Mouse (Mus musculus): ENCODE data around the gene Cdh11. TPM values are rescaled to one million over a fixed set of nuclear protein-coding genes. Genes with fewer than 3 reads are reported as not detected.

The Cdh11 gene
- polyA plus RNA-seq, 1 experiment = 0.93 TPM

DNA sequence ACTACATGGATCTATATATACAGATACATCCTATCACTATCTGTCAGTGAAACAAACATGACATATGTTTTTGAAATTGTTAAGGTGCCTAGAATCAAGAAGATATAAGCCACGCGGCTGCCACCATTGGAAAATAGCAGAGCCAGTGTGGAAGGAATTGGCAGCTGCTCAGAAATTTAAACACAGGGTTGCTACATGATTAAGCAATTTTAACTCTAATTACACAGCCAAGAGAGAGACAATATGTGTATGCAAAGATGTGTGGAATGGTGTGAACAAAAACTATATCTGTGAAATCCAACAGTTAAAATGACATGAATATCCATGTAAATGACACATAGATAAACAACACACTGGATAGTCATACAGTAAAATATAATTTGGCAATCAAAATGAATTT lies 128.9 kb downstream of the Cdh11 start:
- Histone ChIP-seq H3K27me3 (ENCODE audit: control insufficient read depth, insufficient read depth, low read length) (no peaks in the 10 kb centered on the region), H3K4me3 (ENCODE audit: control insufficient read depth, low read depth, low read length) (no peak overlapping the region), H3K27ac (ENCODE audit: control insufficient read depth, insufficient read depth, low read depth, low read length) (no peak overlapping the region), H3K4me1 (ENCODE audit: control insufficient read depth, insufficient read depth, low read length) (no peaks in the 10 kb centered on the region), H3K36me3 (ENCODE audit: control insufficient read depth, insufficient read depth, low read length) (no peaks in the 10 kb centered on the region)
- TF ChIP-seq POLR2A (IDR thresholded peaks at IDR 0.05; ENCODE audit: control insufficient read depth, low read depth, low read length) = no peak
- TF ChIP-seq CTCF (IDR thresholded peaks at IDR 0.05; ENCODE audit: control insufficient read depth, insufficient read depth, insufficient replicate concordance, low read depth, low read length) = no peak

DNA sequence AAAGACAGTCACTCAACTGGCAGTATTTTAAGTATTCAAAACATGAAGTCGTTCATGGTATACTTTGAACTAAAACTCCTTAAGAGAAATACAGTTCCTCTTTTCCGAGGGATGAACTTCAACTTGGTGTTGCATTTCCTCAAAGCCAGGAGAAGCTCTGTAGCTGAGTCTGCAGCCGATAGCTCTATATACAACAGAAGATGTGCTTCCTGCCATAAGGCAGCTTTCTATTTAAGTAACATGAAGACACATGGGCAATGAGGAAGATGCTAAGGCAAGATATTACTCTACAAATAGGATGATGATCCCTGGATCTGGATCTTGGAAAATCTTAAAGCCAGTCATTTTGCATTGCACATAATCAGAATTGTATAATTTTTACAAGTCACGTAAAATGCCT lies 133.5 kb downstream of the Cdh11 start:
- Histone ChIP-seq H3K4me1 (ENCODE audit: control insufficient read depth, insufficient read depth, low read length) (no peaks in the 10 kb centered on the region), H3K36me3 (ENCODE audit: control insufficient read depth, insufficient read depth, low read length) (no peaks in the 10 kb centered on the region), H3K27ac (ENCODE audit: control insufficient read depth, insufficient read depth, low read depth, low read length) (no peak overlapping the region), H3K4me3 (ENCODE audit: control insufficient read depth, low read depth, low read length) (no peak overlapping the region), H3K27me3 (ENCODE audit: control insufficient read depth, insufficient read depth, low read length) (no peaks in the 10 kb centered on the region)
- TF ChIP-seq POLR2A (IDR thresholded peaks at IDR 0.05; ENCODE audit: control insufficient read depth, low read depth, low read length) = no peak
- no peak for TF ChIP-seq CTCF (IDR thresholded peaks at IDR 0.05; ENCODE audit: control insufficient read depth, insufficient read depth, insufficient replicate concordance, low read depth, low read length)

DNA sequence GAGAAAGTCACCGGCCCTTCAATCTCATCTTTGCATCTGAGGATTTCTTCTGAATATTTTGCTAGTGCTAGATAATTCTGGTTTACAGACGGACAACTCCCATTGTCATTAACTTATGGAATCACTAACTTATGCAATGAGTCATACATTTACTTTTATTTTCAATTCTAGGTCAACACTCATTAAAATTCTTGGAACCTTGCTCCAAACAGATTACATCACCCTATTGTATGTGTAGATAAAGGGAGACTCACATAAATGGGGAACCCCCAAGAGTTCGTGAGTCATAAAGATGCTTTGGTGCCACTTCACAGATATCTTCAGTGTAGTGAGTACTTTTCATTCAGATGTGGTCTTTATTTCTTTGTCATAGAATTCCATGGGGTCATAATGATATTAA lies 158.3 kb downstream of the Cdh11 start:
- Histone ChIP-seq H3K4me1 (ENCODE audit: control insufficient read depth, insufficient read depth, low read length) (no peaks in the 10 kb centered on the region), H3K27ac (ENCODE audit: control insufficient read depth, insufficient read depth, low read depth, low read length) (no peak overlapping the region), H3K4me3 (ENCODE audit: control insufficient read depth, low read depth, low read length) (no peak overlapping the region), H3K27me3 (ENCODE audit: control insufficient read depth, insufficient read depth, low read length) (no peaks in the 10 kb centered on the region), H3K36me3 (ENCODE audit: control insufficient read depth, insufficient read depth, low read length) (no peaks in the 10 kb centered on the region)
- TF ChIP-seq CTCF (IDR thresholded peaks at IDR 0.05; ENCODE audit: control insufficient read depth, insufficient read depth, insufficient replicate concordance, low read depth, low read length) (no peak), POLR2A (IDR thresholded peaks at IDR 0.05; ENCODE audit: control insufficient read depth, low read depth, low read length) (no peak)

DNA sequence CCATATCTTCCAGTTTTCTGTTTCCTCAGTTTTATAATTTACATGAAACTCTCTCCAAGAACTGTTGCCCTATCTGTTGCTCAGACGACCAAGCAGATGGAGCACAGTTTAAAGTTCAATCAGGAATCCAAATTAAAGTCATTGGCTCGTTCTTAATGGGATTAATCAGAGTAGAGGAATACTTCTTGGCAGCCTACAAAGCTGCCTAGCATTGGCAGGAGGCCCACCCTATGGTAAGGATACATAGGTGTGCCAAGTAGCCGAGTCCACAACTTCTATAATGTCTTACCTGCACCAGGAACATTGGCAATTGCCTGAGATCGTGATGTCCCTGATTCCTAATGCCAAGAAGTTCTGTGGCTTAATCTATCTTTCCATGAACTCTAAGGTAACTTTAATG lies 173.3 kb downstream of the Cdh11 start:
- Histone ChIP-seq H3K27me3 (ENCODE audit: control insufficient read depth, insufficient read depth, low read length) (no peaks in the 10 kb centered on the region), H3K4me3 (ENCODE audit: control insufficient read depth, low read depth, low read length) (no peak overlapping the region), H3K36me3 (ENCODE audit: control insufficient read depth, insufficient read depth, low read length) (no peaks in the 10 kb centered on the region), H3K27ac (ENCODE audit: control insufficient read depth, insufficient read depth, low read depth, low read length) (no peak overlapping the region), H3K4me1 (ENCODE audit: control insufficient read depth, insufficient read depth, low read length) (no peaks in the 10 kb centered on the region)
- TF ChIP-seq POLR2A (IDR thresholded peaks at IDR 0.05; ENCODE audit: control insufficient read depth, low read depth, low read length) (no peak), CTCF (IDR thresholded peaks at IDR 0.05; ENCODE audit: control insufficient read depth, insufficient read depth, insufficient replicate concordance, low read depth, low read length) (no peak)

DNA sequence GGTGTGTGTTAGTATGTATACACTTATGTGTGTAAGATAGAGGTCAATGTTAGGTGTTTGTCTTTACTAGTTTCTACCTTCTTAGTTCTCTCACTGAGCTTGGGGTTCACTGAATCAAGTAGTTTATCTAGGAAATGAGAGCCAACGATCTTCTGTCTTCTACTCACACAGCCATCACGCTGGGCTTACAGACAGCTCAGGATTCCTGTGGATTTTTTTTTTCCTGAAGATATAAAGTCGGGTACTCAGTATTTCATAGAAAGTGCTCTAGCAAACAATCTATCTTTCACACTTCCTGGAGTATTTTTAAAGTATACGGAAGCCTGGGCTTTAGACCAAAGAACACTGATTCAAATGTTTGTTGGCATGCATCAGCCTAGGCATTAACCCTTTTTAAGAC lies 184.1 kb downstream of the Cdh11 start:
- TF ChIP-seq POLR2A (IDR thresholded peaks at IDR 0.05; ENCODE audit: control insufficient read depth, low read depth, low read length) (no peak), CTCF (IDR thresholded peaks at IDR 0.05; ENCODE audit: control insufficient read depth, insufficient read depth, insufficient replicate concordance, low read depth, low read length) (no peak)
- Histone ChIP-seq H3K4me1 (ENCODE audit: control insufficient read depth, insufficient read depth, low read length) (no peaks in the 10 kb centered on the region), H3K27ac (ENCODE audit: control insufficient read depth, insufficient read depth, low read depth, low read length) (no peak overlapping the region), H3K4me3 (ENCODE audit: control insufficient read depth, low read depth, low read length) (no peak overlapping the region), H3K36me3 (ENCODE audit: control insufficient read depth, insufficient read depth, low read length) (no peaks in the 10 kb centered on the region), H3K27me3 (ENCODE audit: control insufficient read depth, insufficient read depth, low read length) (no peaks in the 10 kb centered on the region)

DNA sequence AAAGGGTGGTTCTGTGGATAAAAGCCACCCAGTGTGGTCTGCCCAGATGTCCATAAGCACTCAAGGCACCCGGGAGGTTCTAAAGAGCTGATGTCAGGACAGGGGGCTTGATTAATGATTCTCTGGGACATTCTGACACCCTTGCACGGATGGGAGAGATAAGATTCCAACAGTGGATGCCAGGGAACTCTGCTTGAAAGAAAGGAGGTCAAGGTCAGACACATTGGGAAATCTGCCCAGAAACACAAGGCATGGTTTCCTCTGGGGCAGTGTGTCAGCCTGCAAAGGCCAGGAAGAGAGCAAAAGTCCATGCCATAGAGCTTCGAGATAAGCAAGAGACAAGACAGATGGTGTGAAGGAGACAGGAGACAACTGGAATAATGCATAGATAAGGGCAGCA lies 188.9 kb downstream of the Cdh11 start:
- H3K36me3 ChIP-seq (ENCODE audit: control insufficient read depth, insufficient read depth, low read length) = no peaks in the 10 kb centered on the region
- TF ChIP-seq POLR2A (IDR thresholded peaks at IDR 0.05; ENCODE audit: control insufficient read depth, low read depth, low read length) (no peak), CTCF (IDR thresholded peaks at IDR 0.05; ENCODE audit: control insufficient read depth, insufficient read depth, insufficient replicate concordance, low read depth, low read length) (no peak)
- no peaks in the 10 kb centered on the region for H3K27me3 ChIP-seq (ENCODE audit: control insufficient read depth, insufficient read depth, low read length)
- H3K4me3 ChIP-seq (ENCODE audit: control insufficient read depth, low read depth, low read length) = no peak overlapping the region
- no peaks in the 10 kb centered on the region for H3K4me1 ChIP-seq (ENCODE audit: control insufficient read depth, insufficient read depth, low read length)
- no peak overlapping the region for H3K27ac ChIP-seq (ENCODE audit: control insufficient read depth, insufficient read depth, low read depth, low read length)

DNA sequence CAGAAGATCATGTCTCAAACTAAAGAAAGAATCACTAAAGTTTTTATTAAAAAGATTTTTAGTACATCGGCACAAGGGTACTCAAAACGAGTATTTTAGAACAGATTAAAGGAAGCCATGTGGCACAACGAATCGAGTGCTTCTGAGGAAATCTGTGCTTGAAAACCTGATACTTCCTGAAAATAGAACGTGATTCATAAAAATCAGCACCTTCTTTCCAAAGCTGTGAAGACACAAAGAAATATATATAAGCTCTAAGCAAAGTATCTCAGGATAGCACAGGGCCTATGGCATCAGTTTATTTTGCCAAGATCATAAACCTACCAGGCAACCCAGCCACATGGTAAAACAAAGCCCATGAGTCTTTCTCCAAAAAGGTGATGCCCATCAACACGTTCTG lies 191.5 kb downstream of the Cdh11 start:
- Histone ChIP-seq H3K4me3 (ENCODE audit: control insufficient read depth, low read depth, low read length) (no peak overlapping the region), H3K27me3 (ENCODE audit: control insufficient read depth, insufficient read depth, low read length) (no peaks in the 10 kb centered on the region), H3K36me3 (ENCODE audit: control insufficient read depth, insufficient read depth, low read length) (no peaks in the 10 kb centered on the region), H3K27ac (ENCODE audit: control insufficient read depth, insufficient read depth, low read depth, low read length) (no peak overlapping the region), H3K4me1 (ENCODE audit: control insufficient read depth, insufficient read depth, low read length) (no peaks in the 10 kb centered on the region)
- TF ChIP-seq CTCF (IDR thresholded peaks at IDR 0.05; ENCODE audit: control insufficient read depth, insufficient read depth, insufficient replicate concordance, low read depth, low read length) (no peak), POLR2A (IDR thresholded peaks at IDR 0.05; ENCODE audit: control insufficient read depth, low read depth, low read length) (no peak)

Measured in testis, adult 2 months (tissue).